Mouse (Mus musculus): ENCODE measurements around the gene Cers6. TPM values are rescaled to one million over a fixed set of nuclear protein-coding genes. Genes with fewer than 3 reads are reported as not detected.

Cers6 gene
- polyA plus RNA-seq, 2 experiments, result 2.0 to 6.7 TPM

DNA sequence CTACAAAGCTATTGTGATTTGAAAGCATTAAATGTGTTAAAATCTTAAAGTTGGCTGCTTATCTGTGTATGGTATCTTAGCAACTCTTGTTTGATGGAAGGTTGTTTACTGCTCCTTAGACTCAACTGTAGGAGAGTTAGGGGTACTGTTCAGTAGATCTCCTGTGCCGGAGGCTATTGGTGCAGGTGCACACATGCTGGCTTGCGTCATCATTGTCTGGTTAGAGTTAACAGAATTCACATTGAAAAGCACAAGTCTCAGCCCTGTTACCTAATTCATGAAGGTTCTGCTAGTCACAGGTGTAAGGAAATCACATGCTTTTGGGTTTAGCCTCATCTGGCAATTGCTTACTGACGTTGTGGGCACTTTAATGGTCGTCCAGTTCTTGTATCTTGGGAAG is 98.3 kb downstream of the Cers6 start:
- no peak overlapping the region for H3K4me2 ChIP-seq (ENCODE audit: low read depth)
- peaks cover 0 to 4% of the 10 kb centered on the region in 2 experiments; a peak in 1 of 4 replicates for H3K4me1 ChIP-seq (replicated peaks; ENCODE audit: control insufficient read depth in 2 of 2, insufficient read depth in 2 of 2, low read length in 1 of 2)
- no peaks in the 10 kb centered on the region for H3K36me3 ChIP-seq (replicated peaks; ENCODE audit: control insufficient read depth, insufficient read depth, low read depth)
- no peak overlapping the region for H3K27ac ChIP-seq
- no peaks in the 10 kb centered on the region for H3K9me3 ChIP-seq (ENCODE audit: control insufficient read depth, low read length)
- TF ChIP-seq EP300 (IDR thresholded peaks at IDR 0.05; ENCODE audit: low read depth), result no peak
- no peak for TF ChIP-seq CTCF (IDR thresholded peaks at IDR 0.05; ENCODE audit: low read depth)
- 82% methylated on average over 4 of the region's 4 CpGs for WGBS (ENCODE audit: insufficient replicate concordance)
- no peaks in the 10 kb centered on the region for H3K27me3 ChIP-seq (ENCODE audit: control insufficient read depth, insufficient read depth, low read length)
- no peak overlapping the region for H3K4me3 ChIP-seq (ENCODE audit: insufficient read depth in 1 of 2, low read depth in 2 of 2, low read length in 2 of 2)
- ATAC-seq (ENCODE audit: insufficient read depth), result no peak
- no peak for DNase-seq (ENCODE audit: low read depth in 3 of 3, low spot score in 3 of 3)
- H3K9ac ChIP-seq (replicated peaks), result no peak overlapping the region

DNA sequence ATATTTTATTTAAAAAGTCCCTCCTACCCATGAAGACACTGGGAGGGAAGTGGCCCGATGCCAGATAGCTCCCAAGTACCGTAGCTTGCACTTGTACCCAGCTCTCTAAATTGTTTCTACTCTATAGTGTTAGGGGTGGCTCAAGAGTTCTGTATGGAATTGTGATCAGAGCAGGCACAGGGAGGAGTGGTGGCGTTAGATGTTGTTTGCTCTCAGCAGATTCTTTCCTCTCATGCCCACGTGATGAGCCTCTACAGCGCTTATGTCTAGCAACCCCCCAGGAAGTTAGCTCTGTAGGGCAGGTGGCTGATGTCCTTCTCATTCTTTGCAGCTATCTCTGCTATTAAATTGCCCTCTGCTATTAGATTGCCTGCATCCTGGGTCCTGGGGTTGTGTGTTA is 98.8 kb downstream of the Cers6 start:
- 79% methylated on average over 5 of the region's 5 CpGs for WGBS (ENCODE audit: insufficient replicate concordance)
- no peak overlapping the region for H3K4me3 ChIP-seq (ENCODE audit: insufficient read depth in 1 of 2, low read depth in 2 of 2, low read length in 2 of 2)
- H3K36me3 ChIP-seq (replicated peaks; ENCODE audit: control insufficient read depth, insufficient read depth, low read depth), result no peaks in the 10 kb centered on the region
- no peak overlapping the region for H3K4me2 ChIP-seq (ENCODE audit: low read depth)
- DNase-seq (ENCODE audit: low read depth in 3 of 3, low spot score in 3 of 3) (no peak), ATAC-seq (ENCODE audit: insufficient read depth) (no peak)
- no peak overlapping the region for H3K9ac ChIP-seq (replicated peaks)
- no peak for TF ChIP-seq EP300 (IDR thresholded peaks at IDR 0.05; ENCODE audit: low read depth)
- no peak for TF ChIP-seq CTCF (IDR thresholded peaks at IDR 0.05; ENCODE audit: low read depth)
- H3K4me1 ChIP-seq (replicated peaks; ENCODE audit: control insufficient read depth in 2 of 2, insufficient read depth in 2 of 2, low read length in 1 of 2), result peaks cover 0 to 4% of the 10 kb centered on the region in 2 experiments; a peak in 1 of 4 replicates
- H3K9me3 ChIP-seq (ENCODE audit: control insufficient read depth, low read length), result no peaks in the 10 kb centered on the region
- no peaks in the 10 kb centered on the region for H3K27me3 ChIP-seq (ENCODE audit: control insufficient read depth, insufficient read depth, low read length)
- no peak overlapping the region for H3K27ac ChIP-seq

DNA sequence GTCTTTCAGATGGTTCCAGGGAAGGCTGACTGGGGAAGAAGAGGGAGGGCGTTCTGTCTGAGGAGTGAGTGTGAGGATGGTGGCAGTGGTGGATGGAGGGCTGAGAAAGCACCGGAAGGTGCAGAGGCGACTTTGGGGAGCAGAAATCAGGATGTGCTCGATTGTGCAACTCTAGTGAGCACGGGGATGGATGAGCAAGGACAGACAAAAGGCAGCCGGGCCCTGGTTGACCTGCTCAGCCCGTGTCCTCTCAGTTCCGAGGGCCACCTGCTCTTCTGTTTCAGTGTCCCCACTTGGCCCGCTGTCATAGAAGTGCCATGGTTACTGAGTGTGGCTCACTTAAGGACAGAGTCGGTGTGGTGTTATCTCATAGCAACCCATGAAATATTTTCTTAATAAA is 99.4 kb downstream of the Cers6 start:
- H3K4me2 ChIP-seq (ENCODE audit: low read depth), result no peak overlapping the region
- 73% methylated on average over 10 of the region's 10 CpGs for WGBS (ENCODE audit: insufficient replicate concordance)
- no peak overlapping the region for H3K4me3 ChIP-seq (ENCODE audit: insufficient read depth in 1 of 2, low read depth in 2 of 2, low read length in 2 of 2)
- H3K27me3 ChIP-seq (ENCODE audit: control insufficient read depth, insufficient read depth, low read length), result no peaks in the 10 kb centered on the region
- H3K27ac ChIP-seq, result no peak overlapping the region
- no peak overlapping the region for H3K9ac ChIP-seq (replicated peaks)
- no peaks in the 10 kb centered on the region for H3K36me3 ChIP-seq (replicated peaks; ENCODE audit: control insufficient read depth, insufficient read depth, low read depth)
- H3K9me3 ChIP-seq (ENCODE audit: control insufficient read depth, low read length), result no peaks in the 10 kb centered on the region
- no peak for TF ChIP-seq EP300 (IDR thresholded peaks at IDR 0.05; ENCODE audit: low read depth)
- TF ChIP-seq CTCF (IDR thresholded peaks at IDR 0.05; ENCODE audit: low read depth), result no peak
- no peak for DNase-seq (ENCODE audit: low read depth in 3 of 3, low spot score in 3 of 3)
- peaks cover 0 to 4% of the 10 kb centered on the region in 2 experiments; a peak in 1 of 4 replicates for H3K4me1 ChIP-seq (replicated peaks; ENCODE audit: control insufficient read depth in 2 of 2, insufficient read depth in 2 of 2, low read length in 1 of 2)
- ATAC-seq (ENCODE audit: insufficient read depth), result no peak

DNA sequence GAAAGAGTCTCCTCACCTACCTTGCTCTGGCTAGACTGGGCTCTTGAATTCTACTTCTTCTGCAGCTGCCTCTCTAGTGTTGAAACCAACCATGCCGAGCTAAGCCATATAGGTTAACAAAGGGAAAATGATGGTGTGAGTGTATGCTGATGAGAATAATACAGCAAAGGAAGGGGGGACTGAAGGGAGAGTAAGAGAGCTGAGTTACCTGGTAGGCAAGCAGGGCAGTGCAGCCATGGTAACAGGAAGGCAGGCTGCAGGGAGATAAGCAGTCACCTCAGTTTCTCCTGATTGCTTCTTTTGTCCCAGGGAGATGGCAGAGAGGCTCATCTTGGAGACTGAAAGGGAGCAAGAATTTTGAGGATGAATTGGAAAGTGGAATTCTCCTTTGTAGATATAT is 105.1 kb downstream of the Cers6 start:
- no peak for DNase-seq (ENCODE audit: low read depth in 3 of 3, low spot score in 3 of 3)
- TF ChIP-seq EP300 (IDR thresholded peaks at IDR 0.05; ENCODE audit: low read depth) (no peak), CTCF (IDR thresholded peaks at IDR 0.05; ENCODE audit: low read depth) (no peak)
- H3K4me1 ChIP-seq (replicated peaks; ENCODE audit: control insufficient read depth in 2 of 2, insufficient read depth in 2 of 2, low read length in 1 of 2), result peaks cover 0 to 4% of the 10 kb centered on the region in 2 experiments; a peak in 1 of 4 replicates
- no peak for ATAC-seq (ENCODE audit: insufficient read depth)
- H3K4me3 ChIP-seq (ENCODE audit: insufficient read depth in 1 of 2, low read depth in 2 of 2, low read length in 2 of 2), result no peak overlapping the region
- no peak overlapping the region for H3K9ac ChIP-seq (replicated peaks)
- H3K27me3 ChIP-seq (ENCODE audit: control insufficient read depth, insufficient read depth, low read length), result no peaks in the 10 kb centered on the region
- H3K36me3 ChIP-seq (replicated peaks; ENCODE audit: control insufficient read depth, insufficient read depth, low read depth), result no peaks in the 10 kb centered on the region
- no peak overlapping the region for H3K4me2 ChIP-seq (ENCODE audit: low read depth)
- 70% methylated on average over 1 of the region's 1 CpGs for WGBS (ENCODE audit: insufficient replicate concordance)
- H3K27ac ChIP-seq, result no peak overlapping the region
- H3K9me3 ChIP-seq (ENCODE audit: control insufficient read depth, low read length), result no peaks in the 10 kb centered on the region

DNA sequence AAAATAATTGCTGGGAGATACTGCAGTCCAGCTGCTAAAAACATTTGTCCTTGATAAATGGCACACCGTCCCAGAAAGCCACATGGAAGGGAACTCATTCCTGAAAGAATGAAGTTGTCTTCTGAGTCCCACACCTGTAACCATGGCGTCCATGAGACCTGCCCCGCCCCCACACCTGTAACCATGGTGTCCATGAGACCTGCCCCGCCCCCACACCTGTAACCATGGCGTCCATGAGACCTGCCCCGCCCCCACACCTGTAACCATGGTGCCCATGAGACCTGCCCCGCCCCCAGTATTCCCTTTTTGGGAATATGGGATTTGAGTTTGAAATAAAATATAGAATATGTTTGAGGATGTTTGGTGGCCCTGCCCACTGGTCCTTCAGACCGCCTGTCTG is 106.8 kb downstream of the Cers6 start:
- no peak for ATAC-seq (ENCODE audit: insufficient read depth)
- no peak overlapping the region for H3K9ac ChIP-seq (replicated peaks)
- WGBS (ENCODE audit: insufficient replicate concordance), result 60% methylated on average over 7 of the region's 8 CpGs
- H3K27ac ChIP-seq, result no peak overlapping the region
- no peaks in the 10 kb centered on the region for H3K9me3 ChIP-seq (ENCODE audit: control insufficient read depth, low read length)
- H3K36me3 ChIP-seq (replicated peaks; ENCODE audit: control insufficient read depth, insufficient read depth, low read depth), result no peaks in the 10 kb centered on the region
- H3K4me3 ChIP-seq (ENCODE audit: insufficient read depth in 1 of 2, low read depth in 2 of 2, low read length in 2 of 2), result no peak overlapping the region
- TF ChIP-seq EP300 (IDR thresholded peaks at IDR 0.05; ENCODE audit: low read depth) (no peak), CTCF (IDR thresholded peaks at IDR 0.05; ENCODE audit: low read depth) (no peak)
- DNase-seq (ENCODE audit: low read depth in 3 of 3, low spot score in 3 of 3), result no peak
- no peaks in the 10 kb centered on the region for H3K27me3 ChIP-seq (ENCODE audit: control insufficient read depth, insufficient read depth, low read length)
- peaks cover 0 to 3% of the 10 kb centered on the region in 2 experiments; a peak in 1 of 4 replicates for H3K4me1 ChIP-seq (replicated peaks; ENCODE audit: control insufficient read depth in 2 of 2, insufficient read depth in 2 of 2, low read length in 1 of 2)
- H3K4me2 ChIP-seq (ENCODE audit: low read depth), result no peak overlapping the region

Measured in liver, embryonic 14.5 days (tissue).